Mouse (Mus musculus) kidney, adult 2 months (tissue): ENCODE data around the gene Ssx2ip.

Experiments
- CTCF ChIP-seq: fragments of 200-500 bp; conservative IDR thresholded peaks from 2 replicates; pipeline ENCODE4 v1.5.1; 2011; ENCODE audit warnings: low read depth, mild to moderate bottlenecking, control low read depth, low read length, moderate library complexity, mixed read lengths; ENCODE audit not compliant: insufficient read depth, insufficient read length
- POLR2A ChIP-seq: fragments of 200-500 bp; IDR thresholded peaks from one replicate; pipeline ENCODE4 v1.6.1; 2011; ENCODE audit warnings: low read depth, low read length, control low read depth

DNA sequence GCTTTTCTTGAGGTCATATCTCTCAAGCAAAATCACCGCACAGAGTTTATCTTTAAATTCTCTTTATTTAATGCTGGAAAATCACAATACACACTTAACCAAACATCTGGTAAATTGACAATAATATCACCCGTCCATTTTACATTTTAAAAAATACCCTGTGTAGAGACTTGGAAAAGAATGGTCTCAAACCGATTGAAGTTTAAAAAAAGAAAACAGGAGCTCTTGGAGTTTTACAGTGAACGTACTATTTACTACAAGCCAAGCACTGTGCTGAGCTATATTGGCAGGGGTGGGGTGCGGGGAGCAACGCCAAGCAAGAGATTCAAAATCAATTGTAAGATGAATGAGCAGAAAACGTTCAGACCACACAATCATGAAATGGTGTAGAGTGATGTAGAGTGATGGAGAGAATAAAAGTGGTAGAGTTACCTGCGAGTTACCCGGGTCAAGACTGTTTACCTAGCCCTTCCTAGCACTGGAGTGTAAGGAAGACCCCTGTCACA, 45.4 kb downstream of the Ssx2ip start, which contains the start of gene Ctbs:
- TF ChIP-seq CTCF (no peak), POLR2A (no peak)
